Mouse (Mus musculus) heart, postnatal 0 days (tissue): ENCODE measurements around the gene Olfr191. TPM values are rescaled to one million over a fixed set of nuclear protein-coding genes. Genes with fewer than 3 reads are reported as not detected.
"Not testable (repeated sequence)": the region's sequence is repeated elsewhere in the genome, so short reads cannot be mapped to it uniquely, and the experiment has no call there.

Source experiments
- ATAC-seq: fragments of 200-750 bp; cut with Nextera tagmentation; 2 replicates; pipeline ENCODE4 v1.8.0; 2017; ENCODE audit warnings: low read depth, moderate number of reproducible peaks, moderate library complexity; ENCODE audit not compliant: insufficient read depth
- DNase-seq: peaks from one replicate; pipeline ENCODE4 v3.0.0-alpha.2; 2016; ENCODE audit warnings: low spot score
- H3K27ac ChIP-seq: fragments of 300-500 bp; sonication (generic); 2 replicates; pipeline ENCODE4 v1.5.1; 2014; ENCODE audit warnings: low read depth, mild to moderate bottlenecking
- H3K27me3 ChIP-seq: fragments of 300-500 bp; sonication (generic); 2 replicates; pipeline ENCODE4 v1.6.1; 2014; ENCODE audit warnings: low read length, mixed read lengths; ENCODE audit not compliant: control insufficient read depth, insufficient read depth
- H3K36me3 ChIP-seq: fragments of 300-500 bp; sonication (generic); replicated peaks from 2 replicates; pipeline ENCODE4 v1.6.1; 2014; ENCODE audit warnings: low read length, mixed read lengths; ENCODE audit not compliant: control insufficient read depth, insufficient read depth
- H3K4me1 ChIP-seq: fragments of 300-500 bp; sonication (generic); 2 replicates; pipeline ENCODE4 v1.6.1; 2014; ENCODE audit warnings: antibody characterized with exemption; ENCODE audit not compliant: control insufficient read depth, insufficient read depth
- H3K4me2 ChIP-seq: fragments of 300-500 bp; sonication (generic); 2 replicates; pipeline ENCODE4 v1.6.1; 2014; ENCODE audit warnings: low read depth, mild to moderate bottlenecking, low read length, moderate library complexity
- H3K4me3 ChIP-seq: fragments of 300-500 bp; sonication (generic); 2 replicates; pipeline ENCODE4 v1.5.1; 2014; ENCODE audit warnings: low read depth, low read length
- H3K9ac ChIP-seq: fragments of 300-500 bp; sonication (generic); replicated peaks from 2 replicates; pipeline ENCODE4 v1.6.1; 2014; ENCODE audit warnings: low read depth, low read length, mixed read lengths
- H3K9me3 ChIP-seq: fragments of 300-500 bp; sonication (generic); replicated peaks from 2 replicates; pipeline ENCODE4 v1.6.1; 2016; ENCODE audit warnings: low read length; ENCODE audit not compliant: control insufficient read depth
- CTCF ChIP-seq: IDR thresholded peaks from 2 replicates; pipeline ENCODE4 v1.5.1; 2016; ENCODE audit warnings: antibody characterized with exemption, control low read depth, low read depth
- EP300 ChIP-seq: IDR thresholded peaks from 2 replicates; pipeline ENCODE4 v1.6.1; 2016; ENCODE audit warnings: antibody characterized with exemption, low read depth
- WGBS: fragments of 180-500 bp; shearing (Covaris S2); extraction: QIAGEN DNeasy Blood & Tissue Kit; methylation state at CpG from one replicate; pipeline ENCODE4 v1.1.7; 2014; 5-methylcytosine and 5-hydroxymethylcytosine counted together
- polyA plus RNA-seq: library from polyadenylated mRNA; unstranded; fragments of >200 nt; fragmentation: Nextera tagmentation; extraction: Ambion mirVana; gene quantifications from 2 replicates; pipeline ENCODE4 v1.2.1, GENCODE M21; 2015
- total RNA-seq: library from RNA; depleted of rRNA; stranded (reverse); fragments of >200 nt; gene quantifications from 2 replicates; pipeline ENCODE4 v1.2.3, GENCODE M21; 2014; ENCODE audit warnings: low replicate concordance

Olfr191 gene
- total and polyA plus RNA-seq, 2 experiments from 2014 or later = not detected

DNA sequence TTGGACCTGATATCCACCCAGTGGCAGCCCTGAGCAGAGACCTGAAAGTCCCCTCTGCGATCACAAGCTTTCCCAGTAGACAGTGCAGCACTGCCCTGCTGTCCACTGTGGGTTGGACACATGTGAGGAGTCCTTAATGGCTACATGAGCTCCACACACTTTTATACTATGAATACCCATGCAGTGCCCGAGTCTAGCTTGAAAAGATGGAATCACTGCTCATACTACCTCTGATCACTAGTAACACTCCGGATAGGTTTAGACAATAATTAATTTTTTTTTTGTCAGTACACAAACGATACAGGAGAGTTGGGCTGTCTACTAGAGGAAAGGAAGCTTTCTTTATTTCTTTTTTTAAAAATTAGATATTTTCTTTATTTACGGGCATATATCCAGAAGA lies 11.7 kb downstream of the Olfr191 start, which contains the start of gene Olfr190:
Gene Olfr190 (minus strand): TSS at position 101 of the 400 bp plus-strand sequence.
- H3K36me3 ChIP-seq = no peaks in the 10 kb centered on the region
- no peak within 1 kb of the TSS for H3K9ac ChIP-seq
- 76% methylated on average over 5 of the region's 5 CpGs for WGBS
- no peaks in the 10 kb centered on the region for H3K27me3 ChIP-seq
- TF ChIP-seq CTCF = no peak
- no peak for TF ChIP-seq EP300
- ATAC-seq (no peak), DNase-seq (no peak)
- H3K27ac ChIP-seq = no peak within 1 kb of the TSS
- no peaks in the 10 kb centered on the region for H3K4me1 ChIP-seq
- no peaks in the 10 kb centered on the region for H3K9me3 ChIP-seq
- no peak within 1 kb of the TSS for H3K4me3 ChIP-seq
- no peak within 1 kb of the TSS for H3K4me2 ChIP-seq

DNA sequence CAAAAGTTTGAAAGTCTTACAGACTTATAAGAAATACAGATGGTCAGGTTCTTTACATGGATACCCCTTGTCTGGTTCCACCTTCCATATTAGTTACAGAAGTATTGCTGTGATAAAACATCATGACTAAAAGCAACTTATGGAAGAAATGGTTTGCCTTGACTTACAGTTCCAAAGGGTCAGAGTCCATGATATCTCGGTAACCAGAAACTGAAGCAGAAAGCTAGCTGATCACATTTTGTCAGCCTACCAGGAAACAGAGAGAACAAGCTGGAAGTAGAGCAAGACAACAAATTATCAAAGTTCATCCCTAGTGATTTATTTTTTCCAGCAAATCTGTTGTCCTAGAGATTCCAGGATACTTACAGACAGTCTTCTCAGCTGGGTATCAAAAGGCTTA lies 16.1 kb downstream of the Olfr191 start:
- Histone ChIP-seq H3K4me1 (no peaks in the 10 kb centered on the region), H3K9me3 (no peaks in the 10 kb centered on the region), H3K9ac (no peak overlapping the region), H3K4me3 (no peak overlapping the region), H3K36me3 (no peaks in the 10 kb centered on the region), H3K4me2 (no peak overlapping the region), H3K27me3 (no peaks in the 10 kb centered on the region), H3K27ac (no peak overlapping the region)
- TF ChIP-seq EP300 = no peak
- TF ChIP-seq CTCF = no peak
- DNase-seq = no peak
- no peak for ATAC-seq
- WGBS = 69% methylated on average over 1 of the region's 1 CpGs

DNA sequence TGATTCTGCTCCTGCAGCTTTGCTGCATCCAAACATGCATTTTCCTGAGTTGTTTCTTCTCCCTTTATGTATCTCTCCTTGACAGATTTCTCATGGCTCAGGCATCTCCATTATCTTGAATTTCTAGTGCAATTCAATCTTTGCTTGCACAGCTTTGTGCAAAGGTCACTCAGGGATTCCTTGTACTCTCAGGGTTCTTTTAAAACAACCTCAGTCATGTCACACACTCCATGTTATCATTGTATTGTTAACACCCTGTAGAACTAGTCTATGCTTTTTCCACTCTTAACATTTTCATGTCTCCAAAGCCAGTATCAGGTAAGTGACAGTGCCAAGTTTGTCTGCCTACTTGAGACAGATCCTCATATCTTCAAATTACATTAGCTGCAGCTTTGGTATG lies 17.9 kb downstream of the Olfr191 start:
- Histone ChIP-seq H3K27me3 (no peaks in the 10 kb centered on the region), H3K4me3 (no peak overlapping the region), H3K36me3 (no peaks in the 10 kb centered on the region), H3K9me3 (no peaks in the 10 kb centered on the region), H3K4me1 (no peaks in the 10 kb centered on the region), H3K27ac (no peak overlapping the region), H3K4me2 (no peak overlapping the region), H3K9ac (no peak overlapping the region)
- DNase-seq (no peak), ATAC-seq (no peak)
- TF ChIP-seq EP300 = no peak
- no peak for TF ChIP-seq CTCF

DNA sequence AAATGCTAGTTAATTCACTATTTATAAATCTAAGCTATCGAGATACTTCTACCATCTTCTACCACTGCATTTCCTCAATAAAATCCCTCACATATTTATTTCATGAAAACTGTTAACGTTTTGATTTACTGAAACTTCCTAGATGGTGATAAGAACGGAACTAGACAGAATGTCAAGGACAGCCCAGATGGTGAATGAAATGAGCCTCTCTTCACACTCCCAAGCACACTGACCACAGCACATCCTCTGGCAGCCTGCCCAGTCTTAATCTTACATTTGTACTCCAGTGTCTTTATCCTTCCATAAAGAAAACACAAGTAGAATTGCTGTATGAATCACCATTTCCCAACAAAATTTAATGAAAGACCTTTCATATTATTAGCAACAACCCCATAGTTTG lies 27.2 kb downstream of the Olfr191 start:
- 30% methylated on average over 3 of the region's 3 CpGs for WGBS
- not testable (repeated sequence) for H3K27ac ChIP-seq, H3K4me3 ChIP-seq, DNase-seq, H3K4me1 ChIP-seq, ATAC-seq, H3K4me2 ChIP-seq, H3K27me3 ChIP-seq, H3K9me3 ChIP-seq, H3K36me3 ChIP-seq, H3K9ac ChIP-seq

DNA sequence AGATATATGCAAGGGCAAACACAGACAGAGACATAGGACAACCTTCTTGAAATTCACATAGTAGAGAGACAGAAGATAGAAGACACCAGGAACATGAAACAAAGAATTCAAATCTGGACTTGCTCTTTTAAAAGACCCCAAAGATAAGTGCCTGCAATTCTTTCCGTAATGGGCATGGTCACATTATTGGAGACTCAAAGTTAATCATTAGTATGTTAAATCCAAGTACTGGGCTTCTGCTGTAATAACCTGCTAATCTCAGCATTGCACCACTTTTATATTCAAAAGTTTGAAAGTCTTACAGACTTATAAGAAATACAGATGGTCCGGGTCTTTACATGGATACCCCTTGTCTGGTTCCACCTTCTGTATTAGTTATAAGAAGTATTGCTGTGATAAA lies 40.3 kb downstream of the Olfr191 start:
- H3K9me3 ChIP-seq, H3K27ac ChIP-seq, H3K36me3 ChIP-seq, H3K9ac ChIP-seq, H3K4me1 ChIP-seq, H3K4me3 ChIP-seq, ATAC-seq, DNase-seq, H3K27me3 ChIP-seq, H3K4me2 ChIP-seq: not testable (repeated sequence)
- 82% methylated on average over 2 of the region's 2 CpGs for whole genome bisulfite sequencing

DNA sequence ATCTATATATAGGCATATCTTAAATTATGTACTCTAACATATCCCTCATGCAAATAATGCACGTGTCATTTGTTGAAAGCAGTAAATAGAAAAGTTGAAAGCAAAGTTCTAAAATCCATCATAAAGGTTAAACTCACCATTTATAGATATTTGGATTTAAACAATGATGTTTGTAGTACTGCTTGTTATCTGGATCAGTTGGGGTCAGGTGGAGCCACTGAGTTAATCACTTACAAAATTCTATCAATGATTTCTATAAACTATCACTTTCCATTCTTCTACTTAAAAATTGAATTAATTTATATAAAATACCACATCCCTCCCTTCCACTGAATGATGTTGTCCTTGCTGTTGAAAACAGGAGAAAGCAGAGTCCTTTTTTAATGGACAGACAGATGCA lies 40.8 kb downstream of the Olfr191 start:
- ATAC-seq (no peak), DNase-seq (no peak)
- Histone ChIP-seq H3K27me3 (no peaks in the 10 kb centered on the region), H3K4me2 (no peak overlapping the region), H3K36me3 (no peaks in the 10 kb centered on the region), H3K4me3 (no peak overlapping the region), H3K9ac (no peak overlapping the region), H3K4me1 (no peaks in the 10 kb centered on the region), H3K9me3 (no peaks in the 10 kb centered on the region), H3K27ac (no peak overlapping the region)
- TF ChIP-seq EP300 = no peak
- no peak for TF ChIP-seq CTCF
- WGBS = 64% methylated on average over 1 of the region's 1 CpGs
